Mouse (Mus musculus) CH12.LX (cell line): Measurements from ENCODE around the gene Gm20388. TPM values are rescaled to one million over a fixed set of nuclear protein-coding genes. Genes with fewer than 3 reads are reported as not detected.

ENCODE experiments used
- DNase-seq: peaks from one replicate; pipeline ENCODE4 v3.0.0-alpha.2; 2013; ENCODE audit errors: extremely low read depth
- H3K27ac ChIP-seq: 2 replicates; pipeline ENCODE4 v1.5.1; 2012; ENCODE audit warnings: low read depth, mild to moderate bottlenecking, control low read depth, moderate library complexity; ENCODE audit not compliant: insufficient read depth
- H3K27me3 ChIP-seq: replicated peaks from 2 replicates; pipeline ENCODE3; 2012; ENCODE audit warnings: inconsistent platforms
- H3K36me3 ChIP-seq, 2 experiments: replicated peaks in 1 of 2; 2 replicates each; pipeline versions ENCODE3 to v1.6.1; 2012; ENCODE audit warnings: inconsistent platforms in 1 of 2, low read length in 1 of 2, mild to moderate bottlenecking in 1 of 2, mixed read lengths in 1 of 2, moderate library complexity in 1 of 2; ENCODE audit not compliant: control insufficient read depth in 1 of 2, insufficient read depth in 1 of 2
- H3K4me1 ChIP-seq, 2 experiments: 2 replicates each; pipeline ENCODE4 v1.6.1; 2012; ENCODE audit warnings: inconsistent platforms in 1 of 2, moderate library complexity in 1 of 2; ENCODE audit not compliant: insufficient read depth in 2 of 2, control insufficient read depth in 1 of 2
- H3K4me2 ChIP-seq: 2 replicates; pipeline ENCODE4 v1.6.1; 2012; ENCODE audit warnings: low read depth, mild to moderate bottlenecking, control low read depth; ENCODE audit not compliant: poor library complexity, insufficient read depth, severe bottlenecking
- H3K4me3 ChIP-seq, 3 experiments: fragments of 150-350 bp in 1 of 3; sonication (generic) in 1 of 3; replicated peaks in 1 of 3; 2 replicates each; pipeline versions ENCODE3 to v1.5.1; 2011 to 2012; ENCODE audit warnings: low read depth in 2 of 3, low read length in 2 of 3, mild to moderate bottlenecking in 2 of 3, moderate library complexity in 2 of 3, control low read depth in 1 of 3, improper control_type of control experiment in 1 of 3, inconsistent platforms in 1 of 3, mixed read lengths in 1 of 3; ENCODE audit not compliant: poor library complexity in 1 of 3
- H3K79me2 ChIP-seq: replicated peaks from 2 replicates; pipeline ENCODE4 v1.6.1; 2012; ENCODE audit warnings: mild to moderate bottlenecking, moderate library complexity; ENCODE audit not compliant: control insufficient read depth, poor library complexity, insufficient read depth, severe bottlenecking; ENCODE audit errors: extremely low read depth
- H3K9ac ChIP-seq: 2 replicates; pipeline ENCODE4 v1.6.1; 2012; ENCODE audit warnings: low read depth, mild to moderate bottlenecking, control low read depth, moderate library complexity; ENCODE audit not compliant: insufficient read depth
- H3K9me3 ChIP-seq: replicated peaks from 2 replicates; pipeline ENCODE3; 2012; ENCODE audit warnings: low read length, inconsistent platforms, mixed read lengths
- BHLHE40 ChIP-seq: IDR thresholded peaks from 2 replicates; pipeline ENCODE4 v1.6.1; 2011; ENCODE audit warnings: mild to moderate bottlenecking, low read depth, low read length, improper control_type of control experiment
- CHD1 ChIP-seq: IDR thresholded peaks from 2 replicates; pipeline ENCODE4 v1.6.1; 2012; ENCODE audit warnings: low read depth, low read length, improper control_type of control experiment, inconsistent platforms
- CHD2 ChIP-seq: IDR thresholded peaks from 2 replicates; pipeline ENCODE4 v1.6.1; 2011; ENCODE audit warnings: low read length, improper control_type of control experiment
- CTCF ChIP-seq, 2 experiments: IDR thresholded peaks in 1 of 2; conservative IDR thresholded peaks in 1 of 2; 2 replicates each; pipeline ENCODE4 v1.5.1; 2011 to 2012; ENCODE audit warnings: low read depth in 2 of 2, low read length in 2 of 2, improper control_type of control experiment in 1 of 2, inconsistent platforms in 1 of 2, mild to moderate bottlenecking in 1 of 2, moderate library complexity in 1 of 2
- ELF1 ChIP-seq: IDR thresholded peaks from 2 replicates; pipeline ENCODE4 v1.6.1; 2014; ENCODE audit warnings: low read depth, mild to moderate bottlenecking, inconsistent platforms, low read length, improper control_type of control experiment
- GABPA ChIP-seq: IDR thresholded peaks from 2 replicates; pipeline ENCODE4 v1.6.1; 2012; ENCODE audit warnings: low read depth, low read length, improper control_type of control experiment, inconsistent platforms; ENCODE audit not compliant: insufficient replicate concordance
- HCFC1 ChIP-seq: IDR thresholded peaks from 2 replicates; pipeline ENCODE4 v1.6.1; 2012; ENCODE audit warnings: low read depth, mild to moderate bottlenecking, inconsistent platforms, low read length, improper control_type of control experiment
- IRF4 ChIP-seq: IDR thresholded peaks from 2 replicates; pipeline ENCODE4 v1.6.1; 2014; ENCODE audit warnings: low read depth, mild to moderate bottlenecking, inconsistent platforms, low read length, improper control_type of control experiment
- JUND ChIP-seq: conservative IDR thresholded peaks from 2 replicates; pipeline ENCODE4 v1.6.1; 2011; ENCODE audit warnings: low read depth, low read length, improper control_type of control experiment
- KAT2A ChIP-seq: IDR thresholded peaks from 2 replicates; pipeline ENCODE4 v1.6.1; 2012; ENCODE audit warnings: low read length, improper control_type of control experiment, inconsistent platforms; ENCODE audit not compliant: insufficient replicate concordance
- MAFK ChIP-seq: IDR thresholded peaks from 2 replicates; pipeline ENCODE4 v1.6.1; 2011; ENCODE audit warnings: low read length, improper control_type of control experiment; ENCODE audit not compliant: insufficient replicate concordance
- MAZ ChIP-seq: IDR thresholded peaks from 2 replicates; pipeline ENCODE4 v1.6.1; 2012; ENCODE audit warnings: low read depth, mild to moderate bottlenecking, inconsistent platforms, low read length, improper control_type of control experiment, moderate library complexity
- MEF2A ChIP-seq: IDR thresholded peaks from 2 replicates; pipeline ENCODE4 v1.6.1; 2014; ENCODE audit warnings: low read depth, mild to moderate bottlenecking, inconsistent platforms, low read length, improper control_type of control experiment, borderline replicate concordance
- MXI1 ChIP-seq: IDR thresholded peaks from 2 replicates; pipeline ENCODE4 v1.6.1; 2011; ENCODE audit warnings: mild to moderate bottlenecking, low read depth, low read length, improper control_type of control experiment
- MYC ChIP-seq: IDR thresholded peaks from 2 replicates; pipeline ENCODE4 v1.6.1; 2011; ENCODE audit warnings: low read depth, mild to moderate bottlenecking, improper control_type of control experiment, low read length
- NELFE ChIP-seq: IDR thresholded peaks from 2 replicates; pipeline ENCODE4 v1.6.1; 2011; ENCODE audit warnings: low read depth, low read length, improper control_type of control experiment
- PAX5 ChIP-seq: IDR thresholded peaks from 2 replicates; pipeline ENCODE4 v1.6.1; 2012; ENCODE audit warnings: low read length, inconsistent platforms, mixed read lengths
- RAD21 ChIP-seq: IDR thresholded peaks from 2 replicates; pipeline ENCODE4 v1.6.1; 2011; ENCODE audit warnings: low read depth, mild to moderate bottlenecking, low read length, improper control_type of control experiment, moderate library complexity
- USF2 ChIP-seq: conservative IDR thresholded peaks from 2 replicates; pipeline ENCODE4 v1.6.1; 2011; ENCODE audit warnings: low read depth, low read length, improper control_type of control experiment
- ZKSCAN1 ChIP-seq: IDR thresholded peaks from 2 replicates; pipeline ENCODE4 v1.6.1; 2012; ENCODE audit warnings: low read depth, inconsistent platforms, low read length, improper control_type of control experiment, borderline replicate concordance
- ZMIZ1 ChIP-seq: IDR thresholded peaks from 2 replicates; pipeline ENCODE4 v1.6.1; 2012; ENCODE audit warnings: low read depth, mild to moderate bottlenecking, inconsistent platforms, low read length, improper control_type of control experiment
- ZNF384 ChIP-seq: IDR thresholded peaks from 2 replicates; pipeline ENCODE4 v1.6.1; 2012; ENCODE audit warnings: low read depth, low read length, improper control_type of control experiment, inconsistent platforms
- dilution Hi-C: fragments of 300-500 bp; cut with MboI; formaldehyde crosslinking; loops from 2 replicates; pipeline ENCODE4 v1.14.3; 2020; ENCODE audit warnings: low sequenced_read_pairs; ENCODE audit not compliant: extremely low pct_unique_long_range_greater_than_20kb, extremely low pct_ligation_motif_present
- in situ Hi-C: fragments of 300-500 bp; cut with MboI; formaldehyde crosslinking; loops from 3 replicates; pipeline ENCODE4 v1.14.3; 2019; ENCODE audit warnings: low sequenced_read_pairs, low pct_ligation_motif_present, low pct_unique_long_range_greater_than_20kb, mixed read lengths
- polyA plus RNA-seq: library from polyadenylated mRNA; unstranded; fragments of >175 nt; gene quantifications from 2 replicates; pipeline ENCODE4 v1.2.1, GENCODE M21; 2012; ENCODE audit warnings: low read depth; ENCODE audit not compliant: insufficient read length
- total RNA-seq, 2 experiments: library from RNA; depleted of rRNA; stranded (reverse); fragments of 300-350 nt in 1 of 2; fragments of >200 nt in 1 of 2; gene quantifications; 2 replicates each; pipeline ENCODE4 v1.2.3; 2012 to 2014

The Gm20388 gene
- total and polyA plus RNA-seq, 3 experiments, result 14.8 to 26.3 (median 22.2) TPM

- H3K4me3 ChIP-seq, result no peak overlapping the region
- no peaks in the 10 kb centered on the region for H3K79me2 ChIP-seq
- peaks cover 61 to 91% of the 10 kb centered on the region in 2 experiments for H3K36me3 ChIP-seq
- in situ Hi-C loops, result no loop called here
- no peak overlapping the region for H3K4me2 ChIP-seq
- H3K9me3 ChIP-seq, result no peaks in the 10 kb centered on the region
- H3K9ac ChIP-seq, result no peak overlapping the region
- DNase-seq, result no peak
- H3K4me1 ChIP-seq, result no peaks in the 10 kb centered on the region
- dilution Hi-C loops, result no loop called here
- H3K27me3 ChIP-seq, result no peaks in the 10 kb centered on the region
- no peak overlapping the region for H3K27ac ChIP-seq
- TF ChIP-seq CHD2, result no peak
- TF ChIP-seq ELF1, result no peak
- TF ChIP-seq, all 38 proteins: peak for 0
Observed at GRCm38 (mm10) chr8:122593240-122593639, 2682.6 kb downstream of the Gm20388 start.

GRCm38 (mm10) chr8:122593783-122594507 lies 2683.3 kb downstream of the Gm20388 start:
- dilution Hi-C loops, result no loop called here
- H3K27ac ChIP-seq, result no peak overlapping the region

GRCm38 (mm10) chr8:122596031-122596430 lies 2685.4 kb downstream of the Gm20388 start:
- Histone ChIP-seq H3K4me2 (no peak overlapping the region), H3K4me1 (peaks cover 0 to 6% of the 10 kb centered on the region in 2 experiments; a peak in 1 of 4 replicates), H3K79me2 (no peaks in the 10 kb centered on the region), H3K9ac (no peak overlapping the region), H3K36me3 (peaks cover 76 to 96% of the 10 kb centered on the region in 2 experiments), H3K9me3 (no peaks in the 10 kb centered on the region), H3K27ac (no peak overlapping the region), H3K27me3 (no peaks in the 10 kb centered on the region), H3K4me3 (no peak overlapping the region)
- in situ Hi-C loops (no loop called here), dilution Hi-C loops (no loop called here)
- TF ChIP-seq MXI1, result no peak
- TF ChIP-seq CHD1, result no peak
- no peak for TF ChIP-seq IRF4
- no peak for DNase-seq

More at GRCm38 (mm10) chr8:122593783-122594507, 2683.3 kb downstream of the Gm20388 start:
- Histone ChIP-seq H3K79me2 (no peaks in the 10 kb centered on the region), H3K9ac (no peak overlapping the region), H3K4me3 (no peak overlapping the region), H3K4me1 (no peaks in the 10 kb centered on the region), H3K36me3 (peaks cover 66 to 91% of the 10 kb centered on the region in 2 experiments), H3K4me2 (no peak overlapping the region), H3K9me3 (no peaks in the 10 kb centered on the region), H3K27me3 (no peaks in the 10 kb centered on the region)
- TF ChIP-seq BHLHE40 (no peak), CHD1 (no peak), USF2 (no peak), CTCF (conservative IDR thresholded peaks at IDR 0.05 in 1 of 2, IDR thresholded peaks at IDR 0.05 in 1 of 2; ENCODE audit: low read depth in 2 of 2, low read length in 2 of 2) (no peak), HCFC1 (no peak), MAZ (no peak), KAT2A (no peak), MYC (no peak), JUND (no peak), PAX5 (no peak), ZNF384 (no peak), GABPA (no peak), ZMIZ1 (no peak), ELF1 (no peak), RAD21 (no peak), MEF2A (no peak), NELFE (no peak), MAFK (no peak), ZKSCAN1 (no peak)
- no peak for DNase-seq
- in situ Hi-C loops, result no loop called here
